23 mouse cellular contexts compared by ENCODE assay signal in genomic region chr6:91357238-91357876, GRCm38 (mm10). TPM values are rescaled to one million over a fixed set of nuclear protein-coding genes. Genes with fewer than 3 reads are reported as not detected.
DNase-seq lines count a peak whose midpoint lies in the region; ATAC-seq and TF ChIP-seq lines count a peak whose summit lies in the region.
"Had no signal": no experiment of that assay in that cellular context is flagged by ENCODE, and none has a peak within 500 bp of the region (broad histone marks: within the 10 kb centered on the region; RNA-seq: fewer than 3 reads in every experiment).

No protein-coding gene starts in this region.

- no peak overlapping the region for H3K4me2 ChIP-seq in hindbrain, embryonic 11.5 days (replicated peaks; ENCODE audit: low read depth, low read length)
- H3K4me2 ChIP-seq in hindbrain, embryonic 13.5 days: no peak overlapping the region
- no peak overlapping the region for H3K4me2 ChIP-seq in stomach, embryonic 14.5 days (replicated peaks; ENCODE audit: low read depth, low read length)
- H3K4me2 ChIP-seq: embryonic facial prominence, embryonic 13.5 days; heart, embryonic 11.5 days; kidney, embryonic 15.5 days; liver, embryonic 13.5 days had no signal

- no peak overlapping the region for H3K4me3 ChIP-seq in hindbrain, embryonic 11.5 days (ENCODE audit: low read depth, low read length)
- H3K4me3 ChIP-seq in hindbrain, embryonic 13.5 days: no peak overlapping the region
- no peak overlapping the region for H3K4me3 ChIP-seq in stomach, embryonic 14.5 days (ENCODE audit: low read depth, low read length)
- H3K4me3 ChIP-seq: embryonic facial prominence, embryonic 13.5 days; erythroblast, embryonic 14.5 days; kidney, embryonic 15.5 days; liver, embryonic 13.5 days had no signal

- 0 out of 2 replicates have a peak overlapping the region, but pooled peaks have one; percentile 15 for H3K9ac ChIP-seq in hindbrain, embryonic 11.5 days (ENCODE audit: low read depth, low read length)
- no peak overlapping the region; the same call in 1 of the 2 replicates for H3K9ac ChIP-seq in hindbrain, embryonic 13.5 days
- no peak overlapping the region for H3K9ac ChIP-seq in stomach, embryonic 14.5 days (replicated peaks; ENCODE audit: low read depth, low read length)
- H3K9ac ChIP-seq: embryonic facial prominence, embryonic 13.5 days; forebrain, postnatal 0 days; kidney, embryonic 15.5 days; liver, embryonic 13.5 days had no signal

- no peaks in the 10 kb centered on the region for H3K4me1 ChIP-seq in hindbrain, embryonic 11.5 days (replicated peaks; ENCODE audit: control insufficient read depth, insufficient read depth, low read length)
- H3K4me1 ChIP-seq in hindbrain, embryonic 13.5 days (replicated peaks): peaks cover 21% of the 10 kb centered on the region
- no peaks in the 10 kb centered on the region for H3K4me1 ChIP-seq in stomach, embryonic 14.5 days (ENCODE audit: control insufficient read depth, insufficient read depth, low read length)
- H3K4me1 ChIP-seq: embryonic facial prominence, embryonic 13.5 days; kidney, embryonic 15.5 days; liver, embryonic 13.5 days had no signal

- CTCF ChIA-PET in Patski (lab: Charles Lee): no interaction called here

- no peak for TF ChIP-seq CTCF in Patski (IDR thresholded peaks at IDR 0.05)

- H3K27me3 ChIP-seq in hindbrain, embryonic 11.5 days (ENCODE audit: control insufficient read depth, insufficient read depth, low read length): no peaks in the 10 kb centered on the region
- H3K27me3 ChIP-seq in hindbrain, embryonic 13.5 days: no peaks in the 10 kb centered on the region
- no peaks in the 10 kb centered on the region for H3K27me3 ChIP-seq in Patski
- H3K27me3 ChIP-seq in stomach, embryonic 14.5 days (ENCODE audit: control insufficient read depth, insufficient read depth, low read length): no peaks in the 10 kb centered on the region
- H3K27me3 ChIP-seq: embryonic facial prominence, embryonic 13.5 days; kidney, embryonic 15.5 days; liver, embryonic 13.5 days had no signal

- POLR2A ChIA-PET in Patski (lab: Charles Lee): no interaction called here

- DNase-seq in cerebellum, adult 9-10 months: peak; percentile 38
- no peak for DNase-seq in cerebellum, postnatal 10 days
- no peak for DNase-seq in hindbrain, embryonic 11.5 days (ENCODE audit: low spot score)
- no peak for DNase-seq in Patski (ENCODE audit: low read depth, low spot score)
- DNase-seq in urinary bladder, adult 2 months (ENCODE audit: low spot score): no peak
- DNase-seq: adrenal gland, postnatal 36 days; forebrain, postnatal 0 days; gastrocnemius, postnatal 14 days; heart, adult 11 months; kidney, adult 11 months; kidney, postnatal 4 days; liver, embryonic 13.5 days; lung, adult 2 months; thymus, adult 18-20 months; thymus, postnatal 4 days had no signal

- WGBS in hindbrain, embryonic 11.5 days: 65% methylated on average over 13 of the region's 13 CpGs
- 71% methylated on average over 13 of the region's 13 CpGs for WGBS in hindbrain, embryonic 13.5 days
- WGBS in stomach, embryonic 14.5 days: 45% methylated on average over 13 of the region's 13 CpGs

- H3K36me3 ChIP-seq in hindbrain, embryonic 11.5 days (ENCODE audit: control insufficient read depth, insufficient read depth, low read length): no peaks in the 10 kb centered on the region
- H3K36me3 ChIP-seq in hindbrain, embryonic 13.5 days: no peaks in the 10 kb centered on the region
- H3K36me3 ChIP-seq in stomach, embryonic 14.5 days (ENCODE audit: control insufficient read depth, insufficient read depth, low read length): no peaks in the 10 kb centered on the region
- H3K36me3 ChIP-seq: embryonic facial prominence, embryonic 13.5 days; kidney, embryonic 15.5 days; liver, embryonic 13.5 days had no signal

- no peak for ATAC-seq in hindbrain, embryonic 11.5 days (ENCODE audit: low FRiP score)
- no peak for ATAC-seq in hindbrain, embryonic 13.5 days (ENCODE audit: low FRiP score)
- peak; percentile 28 for ATAC-seq in Patski
- 0 out of 2 replicates have a peak, but pooled peaks have one; percentile 14 for ATAC-seq in stomach, embryonic 14.5 days (ENCODE audit: insufficient number of reproducible peaks, insufficient read depth, low FRiP score, low read depth)
- ATAC-seq: CD4-positive, CD25-positive, alpha-beta regulatory T cell, adult 4 months; forebrain, postnatal 0 days had no signal

- H3K9me3 ChIP-seq in hindbrain, embryonic 11.5 days (ENCODE audit: control insufficient read depth, low read length): no peaks in the 10 kb centered on the region
- no peaks in the 10 kb centered on the region for H3K9me3 ChIP-seq in hindbrain, embryonic 13.5 days
- H3K9me3 ChIP-seq in stomach, embryonic 14.5 days (ENCODE audit: control insufficient read depth, low read depth, low read length): no peaks in the 10 kb centered on the region
- H3K9me3 ChIP-seq: embryonic facial prominence, embryonic 13.5 days; kidney, embryonic 15.5 days; liver, embryonic 13.5 days had no signal

- no peak overlapping the region for H3K27ac ChIP-seq in hindbrain, embryonic 11.5 days (ENCODE audit: low read depth, low read length)
- no peak overlapping the region for H3K27ac ChIP-seq in hindbrain, embryonic 13.5 days
- H3K27ac ChIP-seq in stomach, embryonic 14.5 days (ENCODE audit: low read length): no peak overlapping the region
- H3K27ac ChIP-seq: embryonic facial prominence, embryonic 13.5 days; kidney, embryonic 15.5 days; liver, embryonic 13.5 days had no signal

- in situ Hi-C loops in Patski (cut with MboI; ENCODE audit: low pct_unique_long_range_greater_than_20kb): no loop called here

RNA-seq across cellular contexts. Expression of gene Wnt7a, which starts 53.8 kb away (rescaled TPM):
- polyA plus RNA-seq in hindbrain, embryonic 11.5 days (2014; fragmentation: Nextera tagmentation; extraction: Ambion mirVana): 7.6 and 10.3 TPM in 2 replicates
- 10.5 and 11.5 TPM in 2 replicates for polyA plus RNA-seq in hindbrain, embryonic 13.5 days (2015; fragmentation: Nextera tagmentation; extraction: Ambion mirVana)
- polyA plus RNA-seq in Patski (2021): 10.4 TPM
- not detected in 2 replicates for polyA plus RNA-seq in stomach, embryonic 14.5 days (2014; fragmentation: Nextera tagmentation; extraction: Ambion mirVana)
- not detected in 2 replicates for polyA plus RNA-seq in urinary bladder, adult 2 months (2012; rRNA removed)
- polyA plus RNA-seq: CD4-positive, CD25-positive, alpha-beta regulatory T cell, adult 4 months; erythroblast, embryonic 14.5 days; heart, postnatal 0 days; liver, embryonic 13.5 days had no signal

Comparison
In these comparisons a context has a peak if more than half of its experiments do, and no peak if none do; other contexts are left out.
1. ATAC-seq: peak in Patski (single experiment) and stomach, embryonic 14.5 days (single experiment); none in hindbrain, embryonic 11.5 days (single experiment) and hindbrain, embryonic 13.5 days (single experiment).